Mouse (Mus musculus) hindbrain, embryonic 11.5 days (tissue): Measurements from ENCODE around the gene Tead1. TPM values are rescaled to one million over a fixed set of nuclear protein-coding genes. Genes with fewer than 3 reads are reported as not detected.

Source experiments
- ATAC-seq: fragments of 200-750 bp; cut with Nextera tagmentation; 2 replicates; pipeline ENCODE4 v1.8.0; 2017; ENCODE audit warnings: mild to moderate bottlenecking, moderate TSS enrichment, moderate library complexity; ENCODE audit not compliant: low FRiP score
- DNase-seq: peaks from one replicate; pipeline ENCODE4 v3.0.0-alpha.2; 2015; ENCODE audit warnings: low spot score
- H3K27ac ChIP-seq: fragments of 300-500 bp; sonication (generic); 2 replicates; pipeline ENCODE4 v1.5.1; 2014; ENCODE audit warnings: mild to moderate bottlenecking, low read depth, low read length
- H3K27me3 ChIP-seq: fragments of 300-500 bp; sonication (generic); 2 replicates; pipeline ENCODE4 v1.6.1; 2014; ENCODE audit warnings: mild to moderate bottlenecking, low read length, moderate library complexity, mixed read lengths; ENCODE audit not compliant: control insufficient read depth, insufficient read depth
- H3K36me3 ChIP-seq: fragments of 300-500 bp; sonication (generic); 2 replicates; pipeline ENCODE4 v1.6.1; 2014; ENCODE audit warnings: mild to moderate bottlenecking, low read length, moderate library complexity, mixed read lengths; ENCODE audit not compliant: control insufficient read depth, insufficient read depth
- H3K4me1 ChIP-seq: fragments of 300-500 bp; sonication (generic); replicated peaks from 2 replicates; pipeline ENCODE4 v1.6.1; 2014; ENCODE audit warnings: low read length, mixed read lengths; ENCODE audit not compliant: control insufficient read depth, insufficient read depth
- H3K4me2 ChIP-seq: fragments of 300-500 bp; sonication (generic); replicated peaks from 2 replicates; pipeline ENCODE4 v1.6.1; 2014; ENCODE audit warnings: mild to moderate bottlenecking, low read depth, low read length
- H3K4me3 ChIP-seq: fragments of 300-500 bp; sonication (generic); 2 replicates; pipeline ENCODE4 v1.5.1; 2014; ENCODE audit warnings: low read depth, low read length
- H3K9ac ChIP-seq: fragments of 300-500 bp; sonication (generic); 2 replicates; pipeline ENCODE4 v1.6.1; 2014; ENCODE audit warnings: low read depth, low read length
- H3K9me3 ChIP-seq: fragments of 300-500 bp; sonication (generic); 2 replicates; pipeline ENCODE4 v1.6.1; 2016; ENCODE audit warnings: low read length; ENCODE audit not compliant: control insufficient read depth
- WGBS: fragments of 180-500 bp; shearing (Covaris S2); extraction: QIAGEN DNeasy Blood & Tissue Kit; methylation state at CpG from one replicate; pipeline ENCODE4 v1.1.7; 2014; 5-methylcytosine and 5-hydroxymethylcytosine counted together
- polyA plus RNA-seq: library from polyadenylated mRNA; unstranded; fragments of >200 nt; fragmentation: Nextera tagmentation; extraction: Ambion mirVana; gene quantifications from 2 replicates; pipeline ENCODE4 v1.2.1, GENCODE M21; 2014

The Tead1 gene
- polyA plus RNA-seq, 1 experiment from 2014 or later: 23.2 TPM

DNA sequence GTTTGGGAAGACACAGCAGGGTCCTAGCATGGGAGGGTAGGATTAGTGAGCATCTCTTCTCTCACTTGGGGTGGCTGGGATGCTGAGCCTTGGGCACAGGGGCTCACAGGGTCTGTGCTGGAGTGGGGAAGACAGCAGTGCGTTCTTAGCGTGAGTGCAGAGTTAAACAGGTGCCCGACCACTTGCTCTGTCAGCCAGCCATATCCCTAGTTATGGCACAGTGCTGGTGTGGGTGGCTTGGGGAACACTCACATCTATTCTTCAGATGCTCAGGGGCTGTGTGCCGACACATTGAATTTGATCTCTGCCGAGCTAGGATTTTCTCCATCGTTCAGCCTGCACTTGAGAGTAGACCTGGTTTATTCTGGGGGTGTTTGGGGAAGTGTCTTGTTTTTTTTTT lies 92.3 kb downstream of the Tead1 start:
- Histone ChIP-seq H3K4me1 (peaks cover 2% of the 10 kb centered on the region; the same call in 1 of the 2 replicates), H3K36me3 (no peaks in the 10 kb centered on the region), H3K9ac (no peak overlapping the region), H3K27me3 (no peaks in the 10 kb centered on the region), H3K4me2 (no peak overlapping the region), H3K4me3 (no peak overlapping the region), H3K9me3 (no peaks in the 10 kb centered on the region), H3K27ac (no peak overlapping the region)
- 85% methylated on average over 6 of the region's 6 CpGs for WGBS
- ATAC-seq: no peak
- DNase-seq: no peak

DNA sequence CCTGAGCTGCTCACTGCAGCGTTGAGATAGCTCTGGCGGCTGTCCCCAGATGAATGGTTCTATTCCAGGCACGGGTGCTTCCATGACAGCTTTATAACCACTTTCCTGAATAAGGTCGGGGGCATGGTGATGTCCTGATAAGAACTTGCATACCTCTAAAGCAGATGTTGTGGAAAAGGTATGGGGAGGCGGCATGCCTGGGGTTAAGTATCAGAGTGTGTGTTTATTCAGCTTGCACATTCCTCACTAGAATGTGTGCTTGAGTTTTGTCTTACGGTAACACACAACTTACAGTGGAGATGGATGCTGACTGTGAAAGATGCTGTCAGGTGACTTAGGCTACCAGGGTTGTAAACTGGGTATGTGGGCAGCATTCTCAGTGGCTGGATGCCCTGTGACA lies 93.7 kb downstream of the Tead1 start:
- H3K4me2 ChIP-seq: no peak overlapping the region
- no peaks in the 10 kb centered on the region for H3K9me3 ChIP-seq
- ATAC-seq (no peak), DNase-seq (no peak)
- H3K9ac ChIP-seq: no peak overlapping the region
- WGBS: 65% methylated on average over 6 of the region's 6 CpGs
- peaks cover 5% of the 10 kb centered on the region; the same call in 1 of the 2 replicates for H3K4me1 ChIP-seq
- no peaks in the 10 kb centered on the region for H3K27me3 ChIP-seq
- no peaks in the 10 kb centered on the region for H3K36me3 ChIP-seq
- no peak overlapping the region for H3K27ac ChIP-seq
- H3K4me3 ChIP-seq: no peak overlapping the region

DNA sequence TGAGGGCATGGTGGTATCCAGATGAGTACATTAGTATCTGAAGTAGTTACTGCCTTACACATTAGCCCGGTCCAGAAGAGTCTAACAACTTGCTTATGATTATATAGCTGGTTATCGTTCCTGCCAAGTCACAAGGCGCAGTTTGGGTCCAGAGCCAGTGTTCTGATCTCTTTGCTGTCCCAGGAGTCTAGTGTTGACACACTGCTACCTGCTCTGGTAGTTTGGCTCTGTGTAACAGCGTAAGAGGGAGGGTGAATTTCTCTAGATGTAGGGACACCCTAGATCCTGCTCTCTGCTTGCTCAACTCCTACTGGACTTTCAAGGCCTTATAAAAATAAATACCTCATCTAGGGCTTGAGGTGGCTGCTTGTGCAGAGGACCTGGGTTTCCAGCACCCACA lies 94.5 kb downstream of the Tead1 start:
- WGBS: 96% methylated on average over 4 of the region's 4 CpGs
- Histone ChIP-seq H3K9ac (no peak overlapping the region), H3K9me3 (no peaks in the 10 kb centered on the region), H3K4me2 (no peak overlapping the region), H3K36me3 (no peaks in the 10 kb centered on the region), H3K27me3 (no peaks in the 10 kb centered on the region), H3K4me3 (no peak overlapping the region), H3K4me1 (peaks cover 5% of the 10 kb centered on the region; the same call in 1 of the 2 replicates), H3K27ac (no peak overlapping the region)
- ATAC-seq (no peak), DNase-seq (no peak)

DNA sequence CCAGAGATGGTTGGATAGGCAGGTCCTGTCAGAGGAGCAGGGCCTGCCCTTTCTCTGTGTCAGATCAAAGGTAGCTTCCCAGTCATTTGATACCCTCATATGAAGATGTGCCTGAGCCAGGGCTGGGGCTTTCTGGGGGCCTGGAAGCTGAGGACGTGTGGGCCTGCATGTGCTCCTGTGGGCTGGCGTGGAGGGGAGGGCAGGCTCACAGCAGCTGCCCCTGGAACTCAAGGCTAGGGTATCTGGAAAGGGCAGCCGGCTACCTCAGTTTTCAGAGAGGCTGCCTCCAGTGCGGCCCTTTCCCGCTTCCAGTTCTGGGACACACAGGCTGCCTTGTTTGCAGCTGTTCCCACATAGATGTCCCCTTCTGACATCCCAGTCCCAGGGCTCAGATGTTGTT lies 96.7 kb downstream of the Tead1 start:
- no peak overlapping the region for H3K4me3 ChIP-seq
- no peak overlapping the region for H3K4me2 ChIP-seq
- peaks cover 13% of the 10 kb centered on the region; the same call in 1 of the 2 replicates for H3K4me1 ChIP-seq
- no peaks in the 10 kb centered on the region for H3K9me3 ChIP-seq
- no peaks in the 10 kb centered on the region for H3K27me3 ChIP-seq
- DNase-seq: no peak
- 66% methylated on average over 5 of the region's 5 CpGs for WGBS
- no peak for ATAC-seq
- no peaks in the 10 kb centered on the region for H3K36me3 ChIP-seq
- peak overlapping the region; percentile 42; the same call in 1 of the 2 replicates for H3K27ac ChIP-seq
- H3K9ac ChIP-seq: no peak overlapping the region

DNA sequence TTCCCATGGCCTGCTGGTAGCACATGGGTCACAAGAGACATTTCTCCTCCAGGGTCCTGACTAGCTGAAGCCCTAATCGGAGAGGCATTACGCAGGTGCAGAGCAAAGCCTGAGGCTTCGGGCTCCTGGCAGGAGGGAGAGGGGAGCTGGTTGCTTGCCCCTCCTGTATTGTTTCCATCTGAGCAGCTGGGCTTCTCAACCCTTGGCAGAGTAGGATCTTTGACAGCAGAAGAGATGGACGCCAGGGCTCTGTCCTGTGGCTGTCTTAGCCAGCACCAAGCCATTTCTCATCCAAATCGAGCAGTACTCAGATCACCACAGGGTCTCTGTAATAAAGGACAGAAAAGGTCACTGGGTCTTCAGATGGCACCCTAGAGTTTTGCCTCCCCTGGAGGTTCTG lies 97.6 kb downstream of the Tead1 start:
- DNase-seq (no peak), ATAC-seq (0 out of 2 replicates have a peak, but pooled peaks have one; percentile 12)
- 58% methylated on average over 5 of the region's 5 CpGs for WGBS
- no peaks in the 10 kb centered on the region for H3K27me3 ChIP-seq
- no peaks in the 10 kb centered on the region for H3K9me3 ChIP-seq
- H3K4me3 ChIP-seq: no peak overlapping the region
- H3K27ac ChIP-seq: no peak overlapping the region
- no peak overlapping the region for H3K9ac ChIP-seq
- H3K36me3 ChIP-seq: no peaks in the 10 kb centered on the region
- peaks cover 13% of the 10 kb centered on the region; the same call in 1 of the 2 replicates for H3K4me1 ChIP-seq
- H3K4me2 ChIP-seq: no peak overlapping the region

DNA sequence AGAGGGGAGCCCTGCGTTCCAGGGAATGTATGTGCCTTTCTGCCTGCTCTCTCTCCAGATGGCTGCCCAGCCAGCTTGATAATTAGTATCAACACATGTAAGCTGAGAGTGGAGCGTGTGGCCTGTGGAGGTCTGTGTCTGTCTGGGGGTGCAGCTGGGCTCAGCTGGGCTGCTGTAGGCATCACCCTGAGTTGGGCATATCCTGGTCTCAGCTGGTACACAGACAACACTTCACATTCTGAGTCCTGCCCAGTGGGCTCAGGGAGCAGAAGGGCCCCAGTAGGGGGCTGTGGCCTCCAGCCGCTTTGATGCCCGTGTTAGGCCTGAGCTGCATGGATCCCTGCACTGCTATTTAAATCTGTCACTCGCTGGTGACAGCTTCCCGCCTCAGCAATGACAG lies 100.5 kb downstream of the Tead1 start:
- H3K4me2 ChIP-seq: no peak overlapping the region
- H3K4me1 ChIP-seq: peaks cover 14% of the 10 kb centered on the region; the same call in 1 of the 2 replicates
- H3K27me3 ChIP-seq: no peaks in the 10 kb centered on the region
- H3K9me3 ChIP-seq: no peaks in the 10 kb centered on the region
- peak; percentile 50 for DNase-seq
- H3K4me3 ChIP-seq: no peak overlapping the region
- ATAC-seq: peak; percentile 87
- no peak overlapping the region for H3K9ac ChIP-seq
- no peaks in the 10 kb centered on the region for H3K36me3 ChIP-seq
- WGBS: 25% methylated on average over 6 of the region's 6 CpGs
- no peak overlapping the region for H3K27ac ChIP-seq

DNA sequence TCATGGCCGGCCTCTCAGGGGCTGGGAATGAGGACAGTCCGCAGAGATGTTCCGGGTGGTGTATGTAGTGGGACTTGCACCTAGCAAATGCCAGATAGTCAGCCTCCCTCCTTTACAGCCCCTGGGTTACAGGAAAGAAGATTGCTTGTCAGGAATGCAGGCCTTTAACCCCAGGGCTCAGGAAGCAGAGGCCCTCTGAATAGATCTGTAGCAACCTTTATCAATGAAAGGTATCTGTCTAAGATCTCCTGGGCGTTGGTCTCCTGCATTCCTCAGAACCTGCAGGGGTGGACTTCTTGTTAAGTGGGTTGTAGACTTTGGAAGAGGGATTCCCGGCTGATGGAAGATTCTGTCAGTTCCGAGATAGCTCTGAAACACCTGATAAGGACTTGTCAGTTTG lies 101.8 kb downstream of the Tead1 start:
- ATAC-seq (no peak), DNase-seq (no peak)
- Histone ChIP-seq H3K36me3 (no peaks in the 10 kb centered on the region), H3K4me3 (no peak overlapping the region), H3K4me2 (no peak overlapping the region), H3K9me3 (no peaks in the 10 kb centered on the region), H3K4me1 (peaks cover 12% of the 10 kb centered on the region; the same call in 1 of the 2 replicates), H3K27me3 (no peaks in the 10 kb centered on the region), H3K9ac (no peak overlapping the region), H3K27ac (no peak overlapping the region)
- WGBS: 86% methylated on average over 6 of the region's 6 CpGs

DNA sequence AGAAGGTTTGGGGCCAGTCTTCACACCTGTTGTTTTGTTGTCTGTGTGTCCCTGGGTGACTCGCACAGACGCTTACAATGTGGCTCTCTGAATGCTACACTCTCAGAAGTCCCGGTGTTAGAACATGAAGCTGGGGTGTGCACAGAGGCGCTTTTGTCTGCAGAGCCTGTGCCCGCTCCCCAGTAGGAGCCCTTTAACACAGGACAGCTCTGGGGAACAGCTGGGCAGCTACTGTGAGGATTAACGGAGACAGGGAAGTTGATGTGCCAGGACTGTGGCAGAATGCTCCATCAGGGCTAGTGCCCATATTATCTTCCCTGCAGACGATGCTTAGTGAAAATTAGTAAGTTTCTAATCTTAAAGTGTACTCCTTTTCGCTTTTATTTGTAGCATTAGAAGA lies 102.9 kb downstream of the Tead1 start:
- ATAC-seq (no peak), DNase-seq (no peak)
- no peak overlapping the region for H3K4me3 ChIP-seq
- H3K4me1 ChIP-seq: peaks cover 16% of the 10 kb centered on the region; the same call in 1 of the 2 replicates
- no peaks in the 10 kb centered on the region for H3K27me3 ChIP-seq
- no peaks in the 10 kb centered on the region for H3K36me3 ChIP-seq
- no peak overlapping the region for H3K27ac ChIP-seq
- H3K4me2 ChIP-seq: no peak overlapping the region
- H3K9ac ChIP-seq: no peak overlapping the region
- no peaks in the 10 kb centered on the region for H3K9me3 ChIP-seq
- WGBS: 73% methylated on average over 8 of the region's 8 CpGs

DNA sequence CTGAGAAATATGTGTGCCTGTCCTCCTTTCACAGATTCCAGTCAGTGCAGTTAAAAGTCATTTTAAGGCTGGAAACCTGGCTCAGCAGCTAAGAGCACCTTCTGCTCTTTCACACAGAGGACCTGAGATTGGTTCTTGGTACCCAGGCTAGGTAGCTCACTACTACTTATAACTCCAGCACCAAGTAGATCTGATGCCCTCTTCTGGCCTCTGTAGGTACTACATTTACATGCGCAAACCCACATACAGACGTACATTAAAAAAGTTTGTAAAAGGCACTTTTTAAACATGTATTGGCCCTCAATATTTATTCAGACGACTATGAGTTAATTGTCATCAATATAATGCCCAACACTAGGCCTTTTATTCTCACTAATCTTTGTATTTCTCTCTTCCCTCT lies 105.2 kb downstream of the Tead1 start:
- H3K36me3 ChIP-seq: no peaks in the 10 kb centered on the region
- ATAC-seq (no peak), DNase-seq (no peak)
- H3K4me1 ChIP-seq: peaks cover 28% of the 10 kb centered on the region
- no peaks in the 10 kb centered on the region for H3K9me3 ChIP-seq
- H3K9ac ChIP-seq: no peak overlapping the region
- no peak overlapping the region for H3K4me3 ChIP-seq
- WGBS: 88% methylated on average over 3 of the region's 3 CpGs
- no peaks in the 10 kb centered on the region for H3K27me3 ChIP-seq
- H3K27ac ChIP-seq: no peak overlapping the region
- H3K4me2 ChIP-seq: no peak overlapping the region
